Mouse (Mus musculus): ENCODE data around the gene Gpr157.

GRCm38 (mm10) chr4:150052380-150052779 is 34.8 kb upstream of the Gpr157 start:
- TF ChIP-seq EP300 (IDR thresholded peaks at IDR 0.05), result no peak
- no peak for TF ChIP-seq CTCF (IDR thresholded peaks at IDR 0.05)

Measured in lung, postnatal 0 days (tissue).